Mouse (Mus musculus): ENCODE measurements around the gene Uvrag. TPM values are rescaled to one million over a fixed set of nuclear protein-coding genes. Genes with fewer than 3 reads are reported as not detected.
A peak's percentile ranks its signal among the peaks of the same experiment; 100 is the strongest.

Uvrag gene
- polyA plus RNA-seq, 1 experiment from 2014 or later = 20.9 TPM

DNA sequence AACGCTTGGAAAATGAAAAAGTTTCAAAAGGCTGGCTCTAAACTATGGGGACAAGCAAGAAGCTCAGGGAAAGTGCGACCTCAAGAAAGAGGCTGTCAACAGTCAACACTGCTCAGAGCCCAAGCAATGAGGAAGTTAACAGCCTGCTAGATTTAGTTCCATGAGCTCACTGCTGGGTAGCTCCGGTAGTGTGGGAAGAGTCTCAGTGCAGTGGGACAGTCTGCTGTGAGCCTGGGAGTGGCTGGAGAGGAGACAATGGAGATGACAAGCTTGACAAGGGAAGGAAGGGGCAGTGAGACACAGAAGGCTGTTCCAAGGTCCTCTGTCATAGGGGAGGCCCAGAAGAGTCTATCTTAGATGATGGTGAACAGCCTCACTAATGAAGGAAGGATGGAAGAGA, 187.3 kb downstream of the Uvrag start:
- Histone ChIP-seq H3K4me3 (replicated peaks) (no peak overlapping the region), H3K4me1 (replicated peaks) (peaks cover 14% of the 10 kb centered on the region), H3K9me3 (no peaks in the 10 kb centered on the region), H3K36me3 (no peaks in the 10 kb centered on the region), H3K4me2 (replicated peaks) (no peak overlapping the region), H3K27me3 (replicated peaks) (no peaks in the 10 kb centered on the region), H3K9ac (no peak overlapping the region), H3K27ac (no peak overlapping the region)
- WGBS = 80% methylated on average over 3 of the region's 3 CpGs
- no peak for ATAC-seq

GRCm38 (mm10) chr7:98944986-98945385, 196.0 kb downstream of the Uvrag start:
- H3K4me3 ChIP-seq (replicated peaks) = no peak overlapping the region
- H3K9me3 ChIP-seq = no peaks in the 10 kb centered on the region
- no peak overlapping the region for H3K9ac ChIP-seq
- no peak overlapping the region for H3K4me2 ChIP-seq (replicated peaks)
- H3K27me3 ChIP-seq (replicated peaks) = no peaks in the 10 kb centered on the region
- no peak overlapping the region for H3K27ac ChIP-seq
- H3K36me3 ChIP-seq = no peaks in the 10 kb centered on the region
- no peak for ATAC-seq
- WGBS = 67% methylated on average over 3 of the region's 3 CpGs
- H3K4me1 ChIP-seq (replicated peaks) = 0 out of 2 replicates have a peak, but pooled peaks cover 9% of the 10 kb centered on the region

GRCm38 (mm10) chr7:98943687-98944086, 197.3 kb downstream of the Uvrag start:
- H3K9ac ChIP-seq = no peak overlapping the region
- no peaks in the 10 kb centered on the region for H3K9me3 ChIP-seq
- ATAC-seq = no peak
- no peaks in the 10 kb centered on the region for H3K36me3 ChIP-seq
- no peak overlapping the region for H3K27ac ChIP-seq
- 0 out of 2 replicates have a peak, but pooled peaks cover 12% of the 10 kb centered on the region for H3K4me1 ChIP-seq (replicated peaks)
- H3K4me2 ChIP-seq (replicated peaks) = no peak overlapping the region
- H3K4me3 ChIP-seq (replicated peaks) = no peak overlapping the region
- WGBS = 91% methylated on average over 5 of the region's 5 CpGs
- H3K27me3 ChIP-seq (replicated peaks) = no peaks in the 10 kb centered on the region

- Histone ChIP-seq H3K27ac (no peak overlapping the region), H3K9me3 (no peaks in the 10 kb centered on the region), H3K4me1 (replicated peaks) (0 out of 2 replicates have a peak, but pooled peaks cover 12% of the 10 kb centered on the region), H3K4me2 (replicated peaks) (no peak overlapping the region), H3K27me3 (replicated peaks) (no peaks in the 10 kb centered on the region), H3K4me3 (replicated peaks) (no peak overlapping the region), H3K9ac (no peak overlapping the region), H3K36me3 (no peaks in the 10 kb centered on the region)
- ATAC-seq = no peak
- WGBS = 42% methylated on average over 6 of the region's 6 CpGs
Observed at GRCm38 (mm10) chr7:98942746-98943145, 198.2 kb downstream of the Uvrag start.

DNA sequence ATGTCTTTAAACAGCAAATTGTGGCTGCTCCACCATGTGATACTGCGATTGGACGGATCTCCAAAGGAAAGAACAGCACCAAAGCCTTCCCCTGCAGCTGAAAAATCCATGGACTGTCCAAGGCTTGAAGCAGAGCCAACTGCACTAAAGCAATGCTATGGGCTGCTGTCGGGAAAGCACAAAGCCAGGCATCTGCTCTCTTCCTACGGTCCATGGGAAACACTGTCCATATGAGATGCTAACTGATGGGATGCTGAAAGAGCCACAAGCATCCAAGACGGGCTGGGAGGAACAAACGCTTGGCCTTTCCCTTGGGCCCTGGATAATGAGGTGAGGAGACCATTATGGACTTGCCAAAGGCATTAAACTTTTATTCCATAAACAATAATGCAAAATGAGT, 201.7 kb downstream of the Uvrag start:
- ATAC-seq = no peak
- H3K4me1 ChIP-seq (replicated peaks) = peaks cover 17% of the 10 kb centered on the region; the same call in 1 of the 2 replicates
- no peaks in the 10 kb centered on the region for H3K36me3 ChIP-seq
- H3K4me3 ChIP-seq (replicated peaks) = no peak overlapping the region
- no peak overlapping the region for H3K4me2 ChIP-seq (replicated peaks)
- no peaks in the 10 kb centered on the region for H3K27me3 ChIP-seq (replicated peaks)
- H3K9me3 ChIP-seq = no peaks in the 10 kb centered on the region
- WGBS = 69% methylated on average over 6 of the region's 6 CpGs
- no peak overlapping the region for H3K9ac ChIP-seq
- no peak overlapping the region for H3K27ac ChIP-seq

DNA sequence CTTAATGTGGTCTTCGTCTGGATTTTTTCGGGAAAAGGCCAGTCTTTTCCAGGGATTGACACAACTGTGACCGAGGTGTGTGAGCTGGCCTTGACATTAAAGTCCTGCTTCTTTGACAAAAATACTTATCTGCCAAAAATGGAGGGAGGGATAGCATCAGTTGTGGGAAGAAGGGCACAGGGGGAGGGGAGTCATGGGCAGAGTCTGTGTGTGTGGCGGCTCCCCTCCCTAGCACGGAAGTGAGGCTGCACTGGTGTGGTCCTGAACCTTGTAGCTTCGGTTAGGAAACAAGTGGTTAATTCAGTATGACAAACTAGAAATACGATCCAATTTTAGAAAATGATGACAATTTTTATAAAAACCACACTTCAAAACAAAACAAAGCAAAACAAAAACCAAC, 202.3 kb downstream of the Uvrag start:
- Histone ChIP-seq H3K27me3 (replicated peaks) (no peaks in the 10 kb centered on the region), H3K9ac (no peak overlapping the region), H3K36me3 (no peaks in the 10 kb centered on the region), H3K4me1 (replicated peaks) (peaks cover 17% of the 10 kb centered on the region; the same call in 1 of the 2 replicates), H3K4me3 (replicated peaks) (no peak overlapping the region), H3K9me3 (no peaks in the 10 kb centered on the region), H3K4me2 (replicated peaks) (no peak overlapping the region), H3K27ac (no peak overlapping the region)
- no peak for ATAC-seq
- 82% methylated on average over 7 of the region's 7 CpGs for WGBS

GRCm38 (mm10) chr7:98937079-98937813, 203.7 kb downstream of the Uvrag start:
- Histone ChIP-seq H3K9me3 (no peaks in the 10 kb centered on the region), H3K4me1 (replicated peaks) (peaks cover 12% of the 10 kb centered on the region; the same call in 1 of the 2 replicates), H3K4me2 (replicated peaks) (no peak overlapping the region), H3K27ac (no peak overlapping the region), H3K36me3 (no peaks in the 10 kb centered on the region), H3K4me3 (replicated peaks) (no peak overlapping the region), H3K27me3 (replicated peaks) (no peaks in the 10 kb centered on the region), H3K9ac (no peak overlapping the region)
- 59% methylated on average over 20 of the region's 20 CpGs for WGBS
- no peak for ATAC-seq

DNA sequence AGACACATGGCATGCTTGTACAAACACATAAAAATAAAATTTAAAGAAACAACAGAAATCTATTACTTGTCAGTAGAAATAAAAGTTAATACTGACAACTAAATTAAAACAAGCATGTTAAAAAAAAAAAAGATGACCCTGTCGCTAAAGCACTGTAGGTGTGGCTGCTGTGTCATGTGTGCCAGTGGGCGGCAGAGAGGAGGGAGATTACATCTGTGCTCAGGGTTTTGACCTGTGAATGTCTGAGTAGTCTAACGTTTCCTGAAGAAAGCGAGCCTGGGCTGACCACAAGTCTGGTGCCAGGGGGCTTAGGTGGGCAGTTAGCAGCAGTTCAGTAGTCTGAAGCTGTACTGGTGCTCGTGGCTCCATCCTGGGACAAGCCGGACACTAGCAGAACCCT, 205.2 kb downstream of the Uvrag start:
- no peak overlapping the region for H3K9ac ChIP-seq

GRCm38 (mm10) chr7:98935193-98935592, 205.7 kb downstream of the Uvrag start:
- Histone ChIP-seq H3K27ac (no peak overlapping the region), H3K9ac (no peak overlapping the region), H3K27me3 (replicated peaks) (no peaks in the 10 kb centered on the region), H3K36me3 (no peaks in the 10 kb centered on the region), H3K4me1 (replicated peaks) (peaks cover 12% of the 10 kb centered on the region; the same call in 1 of the 2 replicates), H3K4me3 (replicated peaks) (no peak overlapping the region), H3K9me3 (no peaks in the 10 kb centered on the region), H3K4me2 (replicated peaks) (no peak overlapping the region)
- 55% methylated on average over 10 of the region's 10 CpGs for WGBS
- ATAC-seq = no peak

More for the DNA sequence above, 205.2 kb downstream of the Uvrag start:
- no peak overlapping the region for H3K4me2 ChIP-seq (replicated peaks)
- H3K4me3 ChIP-seq (replicated peaks) = no peak overlapping the region
- WGBS = 84% methylated on average over 6 of the region's 6 CpGs
- H3K9me3 ChIP-seq = no peaks in the 10 kb centered on the region
- no peaks in the 10 kb centered on the region for H3K27me3 ChIP-seq (replicated peaks)
- peaks cover 12% of the 10 kb centered on the region; the same call in 1 of the 2 replicates for H3K4me1 ChIP-seq (replicated peaks)
- H3K36me3 ChIP-seq = no peaks in the 10 kb centered on the region
- H3K27ac ChIP-seq = no peak overlapping the region
- no peak for ATAC-seq

GRCm38 (mm10) chr7:98928336-98929025, 212.5 kb downstream of the Uvrag start:
- Histone ChIP-seq H3K4me3 (replicated peaks) (no peak overlapping the region), H3K4me1 (replicated peaks) (peaks cover 15% of the 10 kb centered on the region), H3K27me3 (replicated peaks) (no peaks in the 10 kb centered on the region), H3K9me3 (no peaks in the 10 kb centered on the region), H3K4me2 (replicated peaks) (no peak overlapping the region), H3K9ac (no peak overlapping the region), H3K36me3 (no peaks in the 10 kb centered on the region), H3K27ac (no peak overlapping the region)
- ATAC-seq = no peak
- WGBS = 56% methylated on average over 7 of the region's 7 CpGs

- no peaks in the 10 kb centered on the region for H3K9me3 ChIP-seq
- peak overlapping the region; percentile 33; the same call in 1 of the 2 replicates for H3K27ac ChIP-seq
- no peak overlapping the region for H3K4me2 ChIP-seq (replicated peaks)
- peaks cover 15% of the 10 kb centered on the region for H3K4me1 ChIP-seq (replicated peaks)
- peak; percentile 90 for ATAC-seq
- H3K9ac ChIP-seq = no peak overlapping the region
- H3K27me3 ChIP-seq (replicated peaks) = no peaks in the 10 kb centered on the region
- H3K4me3 ChIP-seq (replicated peaks) = no peak overlapping the region
- no peaks in the 10 kb centered on the region for H3K36me3 ChIP-seq
- WGBS = 66% methylated on average over 10 of the region's 10 CpGs
Observed at GRCm38 (mm10) chr7:98926906-98927528, 213.9 kb downstream of the Uvrag start.

DNA sequence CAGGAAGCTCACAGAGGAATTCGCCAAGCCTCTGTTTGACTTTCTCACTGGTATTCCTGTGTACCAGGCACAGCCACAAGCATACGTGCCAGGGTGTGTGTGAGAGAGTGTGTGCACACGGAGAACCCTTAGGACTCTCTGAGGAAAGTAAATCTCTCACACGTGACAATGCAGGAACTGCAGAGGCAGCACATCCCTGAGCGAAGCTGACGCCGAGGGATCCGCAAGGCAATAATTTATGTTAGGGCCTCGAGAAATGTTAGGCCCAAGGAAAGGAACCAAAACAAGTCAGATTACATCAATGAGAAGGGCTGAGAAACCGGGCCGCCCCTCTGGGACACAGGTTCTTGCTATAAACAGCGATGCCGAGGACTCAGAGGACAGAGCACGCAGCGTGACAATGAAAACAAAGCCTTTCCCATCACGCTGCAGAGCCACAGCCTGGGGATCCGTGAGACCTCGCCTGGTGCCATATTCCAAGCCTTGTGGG, 216.5 kb downstream of the Uvrag start:
- Histone ChIP-seq H3K4me1 (replicated peaks) (peaks cover 15% of the 10 kb centered on the region), H3K9me3 (no peaks in the 10 kb centered on the region), H3K27me3 (replicated peaks) (no peaks in the 10 kb centered on the region), H3K27ac (no peak overlapping the region), H3K4me3 (replicated peaks) (no peak overlapping the region), H3K9ac (0 out of 2 replicates have a peak overlapping the region, but pooled peaks have one; percentile 13), H3K36me3 (no peaks in the 10 kb centered on the region), H3K4me2 (replicated peaks) (peak overlapping the region; percentile 26; the same call in 1 of the 2 replicates)
- WGBS = 27% methylated on average over 18 of the region's 18 CpGs
- ATAC-seq = peak; percentile 45; the same call in 1 of the 2 replicates
